Mouse (Mus musculus): ENCODE measurements around the gene Phrf1. TPM values are rescaled to one million over a fixed set of nuclear protein-coding genes. Genes with fewer than 3 reads are reported as not detected.

The Phrf1 gene
- polyA plus RNA-seq, 2 experiments, result 42.6 to 65.9 TPM

GRCm38 (mm10) chr7:141256159-141256558 lies 27.6 kb downstream of the Phrf1 start:
- Histone ChIP-seq H3K4me3 (replicated peaks; ENCODE audit: low read length) (no peak overlapping the region), H3K27ac (replicated peaks; ENCODE audit: low read depth, low read length) (no peak overlapping the region), H3K4me2 (replicated peaks; ENCODE audit: low read depth, low read length, severe bottlenecking) (no peak overlapping the region), H3K36me3 (ENCODE audit: control insufficient read depth, insufficient read depth, low read length) (peaks cover 95% of the 10 kb centered on the region), H3K4me1 (ENCODE audit: control insufficient read depth, insufficient read depth, low read length) (no peaks in the 10 kb centered on the region), H3K27me3 (ENCODE audit: control insufficient read depth, insufficient read depth, low read length) (no peaks in the 10 kb centered on the region), H3K9ac (ENCODE audit: low read depth, low read length, severe bottlenecking) (no peak overlapping the region), H3K9me3 (ENCODE audit: control insufficient read depth, low read length) (no peaks in the 10 kb centered on the region)
- WGBS, result 92% methylated on average over 10 of the region's 10 CpGs
- DNase-seq (ENCODE audit: low spot score), result no peak
- no peak for ATAC-seq (ENCODE audit: low FRiP score, low read depth)
- no peak for TF ChIP-seq POLR2A (IDR thresholded peaks at IDR 0.05; ENCODE audit: borderline replicate concordance, extremely low read depth, insufficient read depth, insufficient read length)

- Histone ChIP-seq H3K36me3 (ENCODE audit: control insufficient read depth, insufficient read depth, low read length) (peaks cover 80% of the 10 kb centered on the region), H3K4me1 (ENCODE audit: control insufficient read depth, insufficient read depth, low read length) (peaks cover 8% of the 10 kb centered on the region; the same call in 1 of the 2 replicates)
- ATAC-seq (ENCODE audit: low FRiP score, low read depth), result no peak
Measured at GRCm38 (mm10) chr7:141261480-141261879, 32.9 kb downstream of the Phrf1 start.

GRCm38 (mm10) chr7:141263640-141264039 lies 35.1 kb downstream of the Phrf1 start:
- no peaks in the 10 kb centered on the region for H3K9me3 ChIP-seq (ENCODE audit: control insufficient read depth, low read length)
- no peak overlapping the region for H3K4me2 ChIP-seq (replicated peaks; ENCODE audit: low read depth, low read length, severe bottlenecking)
- no peak for ATAC-seq (ENCODE audit: low FRiP score, low read depth)
- no peak overlapping the region for H3K9ac ChIP-seq (ENCODE audit: low read depth, low read length, severe bottlenecking)
- H3K36me3 ChIP-seq (ENCODE audit: control insufficient read depth, insufficient read depth, low read length), result peaks cover 59% of the 10 kb centered on the region
- no peak overlapping the region for H3K4me3 ChIP-seq (replicated peaks; ENCODE audit: low read length)
- H3K4me1 ChIP-seq (ENCODE audit: control insufficient read depth, insufficient read depth, low read length), result peaks cover 8% of the 10 kb centered on the region; the same call in 1 of the 2 replicates
- WGBS, result 82% methylated on average over 13 of the region's 13 CpGs
- TF ChIP-seq POLR2A (IDR thresholded peaks at IDR 0.05; ENCODE audit: borderline replicate concordance, extremely low read depth, insufficient read depth, insufficient read length), result no peak
- no peaks in the 10 kb centered on the region for H3K27me3 ChIP-seq (ENCODE audit: control insufficient read depth, insufficient read depth, low read length)
- DNase-seq (ENCODE audit: low spot score), result no peak
- H3K27ac ChIP-seq (replicated peaks; ENCODE audit: low read depth, low read length), result no peak overlapping the region

More at GRCm38 (mm10) chr7:141261480-141261879, 32.9 kb downstream of the Phrf1 start:
- H3K9ac ChIP-seq (ENCODE audit: low read depth, low read length, severe bottlenecking), result no peak overlapping the region
- H3K4me3 ChIP-seq (replicated peaks; ENCODE audit: low read length), result no peak overlapping the region
- WGBS, result 86% methylated on average over 3 of the region's 3 CpGs
- DNase-seq (ENCODE audit: low spot score), result no peak
- H3K9me3 ChIP-seq (ENCODE audit: control insufficient read depth, low read length), result no peaks in the 10 kb centered on the region
- no peak for TF ChIP-seq POLR2A (IDR thresholded peaks at IDR 0.05; ENCODE audit: borderline replicate concordance, extremely low read depth, insufficient read depth, insufficient read length)
- no peaks in the 10 kb centered on the region for H3K27me3 ChIP-seq (ENCODE audit: control insufficient read depth, insufficient read depth, low read length)
- H3K27ac ChIP-seq (replicated peaks; ENCODE audit: low read depth, low read length), result no peak overlapping the region
- H3K4me2 ChIP-seq (replicated peaks; ENCODE audit: low read depth, low read length, severe bottlenecking), result no peak overlapping the region

- TF ChIP-seq POLR2A (IDR thresholded peaks at IDR 0.05; ENCODE audit: borderline replicate concordance, extremely low read depth, insufficient read depth, insufficient read length), result no peak
- H3K4me2 ChIP-seq (replicated peaks; ENCODE audit: low read depth, low read length, severe bottlenecking), result no peak overlapping the region
- no peak for ATAC-seq (ENCODE audit: low FRiP score, low read depth)
- H3K4me1 ChIP-seq (ENCODE audit: control insufficient read depth, insufficient read depth, low read length), result peaks cover 8% of the 10 kb centered on the region; the same call in 1 of the 2 replicates
- H3K36me3 ChIP-seq (ENCODE audit: control insufficient read depth, insufficient read depth, low read length), result peaks cover 53% of the 10 kb centered on the region
- 66% methylated on average over 11 of the region's 11 CpGs for WGBS
- H3K9ac ChIP-seq (ENCODE audit: low read depth, low read length, severe bottlenecking), result no peak overlapping the region
- DNase-seq (ENCODE audit: low spot score), result no peak
- no peaks in the 10 kb centered on the region for H3K27me3 ChIP-seq (ENCODE audit: control insufficient read depth, insufficient read depth, low read length)
- no peak overlapping the region for H3K4me3 ChIP-seq (replicated peaks; ENCODE audit: low read length)
- H3K9me3 ChIP-seq (ENCODE audit: control insufficient read depth, low read length), result no peaks in the 10 kb centered on the region
- H3K27ac ChIP-seq (replicated peaks; ENCODE audit: low read depth, low read length), result no peak overlapping the region
Measured at GRCm38 (mm10) chr7:141264041-141264700, 35.6 kb downstream of the Phrf1 start.

- no peak overlapping the region for H3K27ac ChIP-seq (replicated peaks; ENCODE audit: low read depth, low read length)
- H3K4me2 ChIP-seq (replicated peaks; ENCODE audit: low read depth, low read length, severe bottlenecking), result 0 out of 2 replicates have a peak overlapping the region, but pooled peaks have one; percentile 80
- ATAC-seq (ENCODE audit: low FRiP score, low read depth) (0 out of 2 replicates have a peak, but pooled peaks have one; percentile 31), DNase-seq (ENCODE audit: low spot score) (no peak)
- H3K36me3 ChIP-seq (ENCODE audit: control insufficient read depth, insufficient read depth, low read length), result peaks cover 46% of the 10 kb centered on the region
- no peaks in the 10 kb centered on the region for H3K27me3 ChIP-seq (ENCODE audit: control insufficient read depth, insufficient read depth, low read length)
- H3K9me3 ChIP-seq (ENCODE audit: control insufficient read depth, low read length), result no peaks in the 10 kb centered on the region
- peaks cover 8% of the 10 kb centered on the region; the same call in 1 of the 2 replicates for H3K4me1 ChIP-seq (ENCODE audit: control insufficient read depth, insufficient read depth, low read length)
- no peak for TF ChIP-seq POLR2A (IDR thresholded peaks at IDR 0.05; ENCODE audit: borderline replicate concordance, extremely low read depth, insufficient read depth, insufficient read length)
- no peak overlapping the region for H3K4me3 ChIP-seq (replicated peaks; ENCODE audit: low read length)
- WGBS, result 34% methylated on average over 12 of the region's 12 CpGs
- H3K9ac ChIP-seq (ENCODE audit: low read depth, low read length, severe bottlenecking), result no peak overlapping the region
Measured at GRCm38 (mm10) chr7:141264761-141265410, 36.3 kb downstream of the Phrf1 start.
